Mouse (Mus musculus): ENCODE results near the gene Amigo2. TPM values are rescaled to one million over a fixed set of nuclear protein-coding genes. Genes with fewer than 3 reads are reported as not detected.

Gene Amigo2
- polyA plus RNA-seq, 1 experiment from 2014 or later: 2.9 TPM

Other genes with a start within 250 kb of the Amigo2 start
- 77.5 and 88.3 TPM in 2 replicates for gene Slc38a4, start 191.3 kb downstream of the Amigo2 start, polyA plus RNA-seq (2016; fragmentation: Nextera tagmentation; extraction: Ambion mirVana)
- 3.6 and 3.7 TPM in 2 replicates for gene Pced1b, start 180 bp downstream of the Amigo2 start, polyA plus RNA-seq (2016; fragmentation: Nextera tagmentation; extraction: Ambion mirVana)

Measured in limb, embryonic 10.5 days (tissue).